Mouse (Mus musculus): ENCODE measurements around the gene Wnt3a. TPM values are rescaled to one million over a fixed set of nuclear protein-coding genes. Genes with fewer than 3 reads are reported as not detected.

Wnt3a gene
- polyA plus RNA-seq (2015; fragmentation: Nextera tagmentation; extraction: Ambion mirVana), result 0.14 and 0.35 TPM in 2 replicates

DNA sequence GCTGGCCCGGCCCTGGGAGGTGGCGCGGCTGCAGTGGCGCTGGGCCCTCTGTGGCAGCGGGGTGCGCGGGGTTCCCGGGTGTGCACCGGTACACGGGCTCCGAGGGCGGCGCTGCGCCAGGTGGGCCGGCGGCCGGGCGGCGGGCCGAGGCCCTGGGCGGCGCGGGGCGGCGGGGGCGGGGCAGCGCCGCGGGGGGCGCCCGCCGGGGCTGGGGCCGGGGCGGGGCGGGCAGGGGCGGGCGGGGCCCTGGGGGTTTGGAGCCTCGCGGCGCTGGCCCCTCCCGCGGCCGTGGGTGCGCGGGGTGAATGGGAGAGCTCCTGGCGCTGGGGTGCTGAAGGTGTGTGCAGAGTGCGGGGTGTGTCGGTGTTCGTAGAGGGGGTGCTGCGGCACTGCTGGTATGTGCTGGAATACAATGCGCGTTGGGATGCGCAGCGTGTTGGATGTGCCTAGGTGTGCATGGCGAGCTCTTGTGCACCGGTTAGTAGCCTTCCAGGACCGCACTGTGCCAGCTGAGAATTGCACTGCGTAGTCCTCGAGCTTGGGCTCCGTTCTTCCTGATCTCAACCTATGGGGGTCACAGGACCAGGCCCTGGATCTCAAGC, at the start of gene Wnt3a:
TSS of gene Wnt3a (minus strand) at position 51 of the 602 bp plus-strand sequence.
- ATAC-seq (ENCODE audit: low FRiP score), result no peak
- Histone ChIP-seq H3K4me2 (peak within 1 kb of the TSS; percentile 69), H3K9ac (replicated peaks) (no peak within 1 kb of the TSS)

DNA sequence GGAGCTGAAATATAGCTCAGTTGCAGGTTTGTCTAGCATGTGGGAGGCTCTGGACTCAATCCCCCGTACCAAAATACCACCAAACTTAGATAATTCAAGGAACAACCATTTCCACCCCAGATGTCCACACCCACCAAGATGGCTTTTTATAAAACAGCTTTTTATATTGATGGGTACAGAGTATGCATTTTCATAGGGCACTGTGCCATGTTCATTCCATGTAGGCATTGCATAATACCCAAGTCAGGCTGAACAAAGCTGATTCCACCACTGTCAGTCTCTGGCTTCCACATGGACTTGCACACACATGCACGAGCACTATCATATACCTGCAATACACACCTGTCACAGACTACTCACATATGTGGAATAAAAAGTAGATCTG, 48.2 kb upstream of the Wnt3a start:
- H3K4me2 ChIP-seq, result no peak overlapping the region
- H3K4me1 ChIP-seq, result peaks cover 3% of the 10 kb centered on the region; the same call in 1 of the 2 replicates
- ATAC-seq (ENCODE audit: low FRiP score), result no peak
- no peak overlapping the region for H3K9ac ChIP-seq (replicated peaks)
- H3K9me3 ChIP-seq (replicated peaks), result no peaks in the 10 kb centered on the region
- H3K36me3 ChIP-seq, result no peaks in the 10 kb centered on the region
- no peak overlapping the region for H3K4me3 ChIP-seq (replicated peaks)
- 91% methylated on average over 2 of the region's 2 CpGs for WGBS
- no peak overlapping the region for H3K27ac ChIP-seq (replicated peaks)
- no peaks in the 10 kb centered on the region for H3K27me3 ChIP-seq (replicated peaks)

More for the DNA sequence above, at the start of gene Wnt3a:
- 2% methylated on average over 32 of the region's 60 CpGs for WGBS
- H3K4me1 ChIP-seq, result peaks cover 28% of the 10 kb centered on the region
- no peak within 1 kb of the TSS for H3K27ac ChIP-seq (replicated peaks)
- H3K36me3 ChIP-seq, result no peaks in the 10 kb centered on the region
- no peaks in the 10 kb centered on the region for H3K9me3 ChIP-seq (replicated peaks)
- H3K4me3 ChIP-seq (replicated peaks), result peak within 1 kb of the TSS; percentile 38
- H3K27me3 ChIP-seq (replicated peaks), result peaks cover 86% of the 10 kb centered on the region

DNA sequence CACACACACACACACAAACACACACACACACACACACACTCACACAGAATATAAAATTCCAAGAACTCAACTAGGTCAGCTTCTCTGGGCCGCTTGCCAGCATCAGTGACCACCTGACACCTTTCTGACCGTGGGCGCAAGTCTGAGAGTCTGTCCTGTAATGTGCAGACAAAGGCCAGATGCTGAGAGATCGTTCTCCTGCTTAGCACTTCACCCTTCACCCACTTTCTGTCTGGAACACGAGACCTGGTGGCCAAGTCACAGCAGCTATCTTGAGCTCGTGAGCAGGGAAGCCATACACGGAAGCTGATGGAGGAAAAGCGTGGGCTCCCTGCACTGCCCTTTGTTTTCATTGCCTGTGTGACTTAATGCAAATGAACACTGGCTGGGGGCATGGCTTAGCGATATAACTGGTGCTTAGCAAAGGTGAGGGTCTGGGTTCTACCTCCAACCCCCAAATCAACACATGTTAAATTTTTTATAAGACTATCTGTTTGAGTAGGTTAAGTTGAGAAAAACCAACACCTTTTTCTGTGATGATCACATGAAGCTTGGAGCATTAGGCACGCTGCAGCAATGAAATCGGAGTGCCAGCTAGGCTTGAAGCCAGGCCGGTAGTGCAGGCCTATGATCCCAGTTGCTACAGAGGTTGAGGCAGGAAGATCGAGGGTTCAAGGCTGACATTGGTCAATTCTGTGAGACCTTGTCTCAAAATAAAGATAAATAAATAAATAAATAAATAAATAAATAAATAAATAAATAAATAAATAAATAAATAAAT, 47.6 kb upstream of the Wnt3a start:
- Histone ChIP-seq H3K36me3 (no peaks in the 10 kb centered on the region), H3K27ac (replicated peaks) (no peak overlapping the region)

DNA sequence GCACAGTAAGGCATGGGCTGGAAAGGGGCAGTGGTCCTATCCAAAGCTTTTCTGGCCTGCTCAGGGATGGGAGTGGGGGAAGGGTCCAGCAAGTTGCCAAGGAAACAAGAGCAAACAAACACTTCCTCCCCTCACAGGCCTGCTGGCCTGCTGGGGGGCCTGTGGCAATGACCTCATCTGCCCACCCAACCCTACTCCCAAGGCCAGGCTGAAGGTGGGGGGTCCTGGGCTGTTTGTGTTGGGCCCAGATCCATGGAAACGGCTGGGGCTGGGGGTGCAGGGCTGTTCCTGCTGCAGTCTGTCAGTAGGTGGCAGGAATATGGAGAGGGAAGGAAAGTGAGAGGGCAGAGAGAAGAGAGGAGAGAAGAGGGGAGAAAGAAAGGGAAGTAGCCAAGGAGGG, 45.8 kb upstream of the Wnt3a start:
- Histone ChIP-seq H3K4me3 (replicated peaks) (no peak overlapping the region), H3K4me1 (peaks cover 3% of the 10 kb centered on the region; the same call in 1 of the 2 replicates), H3K27me3 (replicated peaks) (no peaks in the 10 kb centered on the region), H3K9ac (replicated peaks) (no peak overlapping the region), H3K9me3 (replicated peaks) (no peaks in the 10 kb centered on the region), H3K36me3 (no peaks in the 10 kb centered on the region), H3K4me2 (no peak overlapping the region), H3K27ac (replicated peaks) (no peak overlapping the region)
- no peak for ATAC-seq (ENCODE audit: low FRiP score)
- WGBS, result 13% methylated on average over 1 of the region's 1 CpGs

More for the DNA sequence above, 47.6 kb upstream of the Wnt3a start:
- no peaks in the 10 kb centered on the region for H3K9me3 ChIP-seq (replicated peaks)
- no peak overlapping the region for H3K4me2 ChIP-seq
- H3K27me3 ChIP-seq (replicated peaks), result no peaks in the 10 kb centered on the region
- H3K4me1 ChIP-seq, result peaks cover 3% of the 10 kb centered on the region; the same call in 1 of the 2 replicates
- WGBS, result 72% methylated on average over 13 of the region's 13 CpGs
- H3K9ac ChIP-seq (replicated peaks), result no peak overlapping the region
- no peak for ATAC-seq (ENCODE audit: low FRiP score)
- H3K4me3 ChIP-seq (replicated peaks), result no peak overlapping the region

DNA sequence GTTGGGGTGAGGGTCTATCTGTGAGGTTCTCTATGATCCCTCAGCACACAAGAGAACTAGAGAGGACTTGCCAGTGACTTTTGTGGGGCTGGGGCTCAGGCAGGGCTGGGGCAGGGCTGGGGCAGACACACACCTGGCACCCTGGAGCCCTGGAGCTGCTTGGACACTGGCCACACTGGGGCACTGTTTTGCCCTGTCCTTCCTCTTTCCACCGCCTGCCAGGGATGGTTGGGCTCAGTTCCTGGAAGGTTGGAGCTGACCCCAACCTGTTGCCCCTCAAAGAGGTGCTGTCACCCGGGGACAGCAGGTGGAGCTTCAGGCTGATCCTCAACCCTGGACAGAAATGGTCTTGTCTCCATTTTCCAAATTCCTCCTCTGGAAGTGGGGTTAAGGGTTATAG, 45.4 kb upstream of the Wnt3a start:
- Histone ChIP-seq H3K9ac (replicated peaks) (no peak overlapping the region), H3K4me2 (no peak overlapping the region), H3K4me3 (replicated peaks) (no peak overlapping the region), H3K4me1 (peaks cover 3% of the 10 kb centered on the region; the same call in 1 of the 2 replicates), H3K36me3 (no peaks in the 10 kb centered on the region), H3K27ac (replicated peaks) (no peak overlapping the region), H3K9me3 (replicated peaks) (no peaks in the 10 kb centered on the region), H3K27me3 (replicated peaks) (no peaks in the 10 kb centered on the region)
- WGBS, result 60% methylated on average over 2 of the region's 2 CpGs
- ATAC-seq (ENCODE audit: low FRiP score), result no peak

DNA sequence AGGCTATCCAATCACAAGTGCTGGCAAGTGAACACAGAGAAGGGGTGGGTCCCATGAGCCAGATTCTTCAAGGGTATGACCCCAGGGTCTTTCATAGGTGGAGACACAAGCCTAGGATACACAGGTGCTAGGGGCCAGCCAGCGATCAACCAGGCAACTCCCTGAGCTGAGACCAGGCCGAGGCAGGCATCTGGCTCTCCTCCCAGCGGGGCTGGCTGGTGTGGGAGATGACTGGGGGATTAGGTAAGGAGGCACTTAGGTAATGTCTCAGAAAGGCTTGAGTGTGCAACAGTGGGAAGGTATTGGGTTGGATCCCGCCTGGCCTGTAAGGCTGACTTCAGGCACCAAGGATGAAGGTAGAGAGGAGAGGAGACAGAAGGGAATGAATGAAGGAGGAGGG, 44.6 kb upstream of the Wnt3a start:
- ATAC-seq (ENCODE audit: low FRiP score), result no peak
- WGBS, result 92% methylated on average over 4 of the region's 4 CpGs
- H3K9me3 ChIP-seq (replicated peaks), result no peaks in the 10 kb centered on the region
- no peak overlapping the region for H3K27ac ChIP-seq (replicated peaks)
- H3K4me3 ChIP-seq (replicated peaks), result no peak overlapping the region
- H3K27me3 ChIP-seq (replicated peaks), result no peaks in the 10 kb centered on the region
- H3K4me2 ChIP-seq, result no peak overlapping the region
- no peak overlapping the region for H3K9ac ChIP-seq (replicated peaks)
- no peaks in the 10 kb centered on the region for H3K36me3 ChIP-seq
- H3K4me1 ChIP-seq, result peaks cover 3% of the 10 kb centered on the region; the same call in 1 of the 2 replicates

DNA sequence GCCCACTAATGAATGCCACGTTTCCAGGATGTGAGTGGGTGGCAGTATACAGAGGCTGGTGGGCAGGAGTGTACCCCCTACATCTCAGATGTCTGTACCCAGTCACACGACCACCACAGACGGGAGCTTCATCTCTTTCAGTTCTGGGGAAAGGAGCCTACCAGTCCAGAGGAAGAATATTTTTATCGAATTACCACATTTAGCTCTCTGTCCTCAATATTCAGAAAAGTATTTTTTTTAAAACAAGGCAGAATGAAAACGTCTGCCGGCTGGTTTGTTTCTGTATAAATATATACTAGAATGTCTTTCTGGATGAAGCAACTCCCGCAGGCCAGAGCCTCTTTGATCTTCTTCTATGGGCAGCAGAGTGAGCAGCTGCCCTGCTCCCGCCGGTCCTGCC, 42.4 kb upstream of the Wnt3a start:
- no peak for ATAC-seq (ENCODE audit: low FRiP score)
- Histone ChIP-seq H3K27me3 (replicated peaks) (no peaks in the 10 kb centered on the region), H3K4me2 (no peak overlapping the region), H3K27ac (replicated peaks) (no peak overlapping the region), H3K36me3 (no peaks in the 10 kb centered on the region), H3K4me1 (peaks cover 12% of the 10 kb centered on the region; the same call in 1 of the 2 replicates), H3K4me3 (replicated peaks) (no peak overlapping the region), H3K9me3 (replicated peaks) (no peaks in the 10 kb centered on the region), H3K9ac (replicated peaks) (no peak overlapping the region)
- WGBS, result 64% methylated on average over 9 of the region's 9 CpGs

DNA sequence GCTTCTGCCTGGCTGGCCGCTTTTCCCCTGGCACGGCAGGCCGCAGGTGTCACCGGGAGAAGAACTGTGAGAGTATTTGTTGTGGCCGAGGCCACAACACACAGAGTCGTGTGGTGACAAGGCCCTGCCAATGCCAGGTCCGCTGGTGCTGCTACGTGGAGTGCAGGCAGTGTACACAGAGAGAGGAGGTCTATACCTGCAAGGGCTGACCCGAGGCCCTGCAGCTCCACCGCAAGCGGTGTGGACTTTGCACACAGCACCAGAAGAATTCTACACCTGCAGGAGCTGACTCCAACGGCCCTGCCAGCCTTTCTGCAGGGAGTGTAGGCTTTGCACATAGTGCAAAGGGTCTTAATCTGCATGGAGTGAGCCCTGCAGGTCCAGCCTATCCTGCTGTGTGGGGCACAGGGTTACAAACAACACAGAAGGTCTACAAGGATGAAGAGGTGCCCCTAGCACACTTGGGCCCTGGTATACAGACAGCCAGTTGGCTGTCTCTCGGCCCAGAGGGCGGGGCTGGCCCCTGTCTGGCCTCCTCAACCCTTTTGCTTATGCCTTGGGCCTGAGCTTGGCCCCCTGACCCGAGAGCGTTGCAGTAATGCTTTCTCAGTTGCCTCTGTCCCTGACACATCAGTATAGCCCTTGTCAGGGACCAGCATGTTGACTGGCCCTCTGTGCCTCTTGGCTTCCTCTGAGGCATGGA, 40.8 kb upstream of the Wnt3a start:
- ATAC-seq (ENCODE audit: low FRiP score), result no peak
- Histone ChIP-seq H3K4me3 (replicated peaks) (no peak overlapping the region), H3K9ac (replicated peaks) (no peak overlapping the region), H3K9me3 (replicated peaks) (no peaks in the 10 kb centered on the region), H3K4me1 (peaks cover 11% of the 10 kb centered on the region; the same call in 1 of the 2 replicates), H3K27ac (replicated peaks) (no peak overlapping the region), H3K27me3 (replicated peaks) (no peaks in the 10 kb centered on the region), H3K36me3 (no peaks in the 10 kb centered on the region), H3K4me2 (no peak overlapping the region)
- 87% methylated on average over 16 of the region's 16 CpGs for WGBS

DNA sequence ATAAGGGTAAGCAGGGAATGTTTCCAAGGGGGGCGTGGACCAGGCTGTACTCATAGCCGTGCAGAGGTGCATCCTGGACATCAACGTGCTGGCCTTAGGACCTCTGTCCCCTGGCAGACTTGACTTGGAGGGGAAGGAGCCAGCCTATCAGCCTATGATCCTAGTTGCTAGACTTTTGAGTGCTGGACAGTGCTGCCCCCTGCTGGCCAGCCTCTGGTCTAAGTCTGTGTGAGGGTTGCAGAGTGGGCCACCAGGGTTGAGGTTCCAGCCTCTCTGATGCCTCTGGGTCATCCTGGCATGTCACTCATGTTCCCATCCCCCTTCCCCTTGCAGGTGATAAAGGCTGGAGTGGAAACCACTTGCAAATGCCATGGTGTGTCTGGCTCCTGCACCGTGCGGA, 40.0 kb upstream of the Wnt3a start:
- ATAC-seq (ENCODE audit: low FRiP score), result no peak
- H3K9me3 ChIP-seq (replicated peaks), result no peaks in the 10 kb centered on the region
- H3K9ac ChIP-seq (replicated peaks), result no peak overlapping the region
- H3K36me3 ChIP-seq, result no peaks in the 10 kb centered on the region
- H3K4me3 ChIP-seq (replicated peaks), result no peak overlapping the region
- H3K4me1 ChIP-seq, result peaks cover 8% of the 10 kb centered on the region; the same call in 1 of the 2 replicates
- no peaks in the 10 kb centered on the region for H3K27me3 ChIP-seq (replicated peaks)
- 46% methylated on average over 5 of the region's 5 CpGs for WGBS
- H3K27ac ChIP-seq (replicated peaks), result no peak overlapping the region
- no peak overlapping the region for H3K4me2 ChIP-seq

DNA sequence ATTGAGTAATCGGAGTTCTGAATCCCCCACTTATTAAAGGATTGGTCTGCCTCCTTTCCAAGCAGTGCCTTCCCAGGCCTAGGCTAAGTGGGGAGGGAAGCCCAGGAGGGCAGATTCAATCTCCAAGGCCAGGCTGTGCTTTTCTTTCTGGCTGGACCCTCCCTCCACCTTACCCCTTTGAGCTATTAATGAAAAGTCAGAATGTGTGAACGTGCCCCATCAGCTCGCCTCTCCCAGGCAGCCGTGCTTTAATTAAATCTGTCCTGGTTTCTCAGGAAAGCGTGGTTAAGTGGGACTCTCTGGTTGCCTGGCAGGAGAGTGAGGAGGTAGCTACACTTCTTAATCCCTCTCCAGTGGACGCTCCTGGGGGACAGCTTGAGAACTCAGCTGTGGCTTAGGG, 39.1 kb upstream of the Wnt3a start:
- H3K9me3 ChIP-seq (replicated peaks), result no peaks in the 10 kb centered on the region
- peaks cover 8% of the 10 kb centered on the region; the same call in 1 of the 2 replicates for H3K4me1 ChIP-seq
- H3K4me3 ChIP-seq (replicated peaks), result no peak overlapping the region
- no peak overlapping the region for H3K27ac ChIP-seq (replicated peaks)
- H3K9ac ChIP-seq (replicated peaks), result no peak overlapping the region
- no peaks in the 10 kb centered on the region for H3K36me3 ChIP-seq
- ATAC-seq (ENCODE audit: low FRiP score), result no peak
- no peaks in the 10 kb centered on the region for H3K27me3 ChIP-seq (replicated peaks)
- 39% methylated on average over 6 of the region's 6 CpGs for WGBS
- H3K4me2 ChIP-seq, result no peak overlapping the region

DNA sequence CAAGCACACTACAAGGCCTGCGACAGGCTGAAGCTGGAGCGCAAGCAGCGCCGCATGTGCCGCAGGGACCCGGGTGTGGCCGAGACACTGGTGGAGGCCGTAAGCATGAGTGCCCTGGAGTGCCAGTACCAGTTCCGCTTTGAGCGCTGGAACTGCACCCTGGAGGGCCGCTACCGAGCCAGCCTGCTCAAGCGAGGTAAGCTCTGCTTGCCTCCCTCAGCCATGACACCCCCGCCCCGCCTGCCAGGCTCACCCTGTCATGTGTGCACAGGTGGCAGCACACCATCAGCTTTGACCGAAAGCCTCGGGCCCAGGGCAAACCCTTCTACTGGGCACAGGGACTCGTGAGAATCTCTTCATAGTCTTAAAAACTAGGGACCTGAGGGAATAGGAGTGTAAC, 37.1 kb upstream of the Wnt3a start:
- H3K36me3 ChIP-seq, result no peaks in the 10 kb centered on the region
- no peak overlapping the region for H3K4me2 ChIP-seq

More for the DNA sequence above, 37.1 kb upstream of the Wnt3a start:
- no peak overlapping the region for H3K9ac ChIP-seq (replicated peaks)
- H3K9me3 ChIP-seq (replicated peaks), result no peaks in the 10 kb centered on the region
- H3K4me1 ChIP-seq, result peaks cover 8% of the 10 kb centered on the region; the same call in 1 of the 2 replicates
- WGBS, result 77% methylated on average over 18 of the region's 18 CpGs
- no peaks in the 10 kb centered on the region for H3K27me3 ChIP-seq (replicated peaks)
- no peak overlapping the region for H3K27ac ChIP-seq (replicated peaks)
- no peak overlapping the region for H3K4me3 ChIP-seq (replicated peaks)
- ATAC-seq (ENCODE audit: low FRiP score), result no peak
